Mouse (Mus musculus) embryonic fibroblast, embryonic 13.5 days (primary cell): Measurements from ENCODE around the gene Morf4l1.

Source experiments
- CTCF ChIP-seq: IDR thresholded peaks from 2 replicates; pipeline ENCODE4 v1.5.1; 2011; ENCODE audit warnings: mild to moderate bottlenecking, control low read depth, low read length, moderate library complexity, borderline replicate concordance; ENCODE audit not compliant: insufficient read depth
- POLR2A ChIP-seq: IDR thresholded peaks from 2 replicates; pipeline ENCODE4 v1.6.1; 2011; ENCODE audit warnings: low read depth, mild to moderate bottlenecking, control low read depth, low read length, moderate library complexity

GRCm38 (mm10) chr9:90100760-90101159 is 13.8 kb downstream of the Morf4l1 start:
- peak; percentile 51; the same call in 1 of the 2 replicates for TF ChIP-seq CTCF
- TF ChIP-seq POLR2A = no peak
